Mouse (Mus musculus): ENCODE data around the gene Acsl5. TPM values are rescaled to one million over a fixed set of nuclear protein-coding genes. Genes with fewer than 3 reads are reported as not detected.

Acsl5 gene
- 10 to 100 TPM; 34.4 to 34.9 TPM for total RNA-seq (2021)
- long read RNA-seq, full-length matches to known transcripts, result 45 of 59 reads
- long read RNA-seq, partial matches to known transcripts, result 11 of 59 reads
- long read RNA-seq, other reads (novel, unspliced or antisense), result 3 of 59 reads

DNA sequence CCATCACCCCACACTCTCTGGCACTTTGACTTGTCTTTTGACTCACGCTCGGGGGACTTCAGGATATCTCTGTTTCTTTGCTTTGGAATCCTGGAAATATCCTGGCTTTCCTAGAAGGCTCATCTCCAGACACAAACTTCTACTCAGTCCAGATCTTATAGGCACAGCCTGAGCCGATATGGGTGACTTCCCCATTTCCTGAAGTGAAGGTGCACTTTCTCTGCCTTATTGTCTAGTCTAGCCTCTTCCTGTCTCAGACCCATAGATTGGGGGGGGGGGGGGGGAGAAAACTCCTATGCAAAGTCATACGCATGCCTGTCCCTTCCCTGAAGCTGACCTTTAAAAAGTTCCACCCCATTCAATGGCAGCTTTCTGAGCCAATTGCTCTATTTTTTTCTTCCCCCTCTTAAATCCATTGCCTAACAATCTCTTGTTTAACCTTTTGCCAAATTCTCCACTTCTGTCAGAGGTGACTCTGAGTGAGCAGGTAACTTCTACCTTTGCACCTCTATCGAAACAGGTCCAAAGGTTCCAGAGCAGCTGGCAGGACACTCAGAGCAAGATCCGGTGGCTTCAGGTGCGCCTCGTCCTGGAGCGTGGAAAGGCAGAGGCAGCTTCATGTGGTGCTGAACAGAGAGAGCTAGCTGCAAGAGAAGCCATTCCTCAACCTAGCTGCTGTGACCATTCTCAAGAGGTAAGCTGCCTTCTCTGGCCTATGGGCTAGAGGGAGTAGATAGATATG lies at the start of gene Acsl5:
Gene Acsl5, plus strand, starts transcription at position 556 of the 742 bp plus-strand sequence.
- DNase-seq (ENCODE audit: low spot score in 2 of 2), result no peak

DNA sequence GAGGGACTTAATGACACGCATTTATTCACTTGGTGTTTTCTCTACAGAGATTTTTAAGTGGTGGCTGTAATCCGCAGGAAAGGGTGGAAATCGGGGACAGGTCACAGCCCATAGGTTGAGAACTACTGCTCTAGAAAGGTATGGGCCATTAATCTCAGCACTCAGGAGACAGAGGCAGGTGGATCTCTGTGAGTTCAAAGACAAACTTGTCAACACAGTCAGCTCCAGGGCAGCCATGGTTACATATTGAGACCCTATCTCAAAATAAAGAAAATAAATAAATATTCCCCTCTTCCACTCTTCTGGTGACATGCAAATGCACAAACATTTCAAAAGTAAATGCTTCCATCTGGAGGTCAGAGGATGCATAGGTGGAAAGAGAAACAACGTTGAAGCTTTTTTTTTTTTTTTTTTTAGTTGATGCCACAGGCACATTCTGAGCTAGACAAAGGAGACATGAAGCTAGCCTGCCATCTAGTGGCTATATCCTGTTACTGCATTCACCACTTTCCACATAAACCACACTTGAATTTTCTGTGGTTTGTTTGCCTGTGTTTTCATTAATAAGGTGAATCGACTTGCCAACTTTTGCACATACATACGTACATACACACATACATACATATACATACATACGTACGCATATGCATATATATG lies 45.1 kb upstream of the Acsl5 start:
- peak; percentile 48 to 85 for DNase-seq (ENCODE audit: low spot score in 2 of 2)

DNA sequence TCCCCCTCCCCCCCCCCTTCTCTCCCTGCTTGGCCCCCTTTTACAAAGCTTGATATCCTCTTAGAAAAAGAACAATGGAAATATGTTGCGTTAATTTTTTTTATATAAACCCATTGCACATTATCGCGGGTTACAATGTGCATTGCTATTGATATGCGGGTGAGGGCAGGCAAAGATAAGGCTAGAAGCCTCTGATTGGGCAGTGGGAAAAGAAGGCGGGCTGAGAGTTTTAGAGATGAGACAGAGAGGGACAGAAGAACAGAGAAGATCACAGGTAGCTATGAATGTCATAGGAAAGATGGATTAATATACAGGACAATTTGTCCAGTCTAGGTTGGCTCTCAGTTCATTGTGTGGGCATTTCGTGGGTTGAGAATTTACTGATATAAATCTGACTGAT lies 44.5 kb upstream of the Acsl5 start:
- DNase-seq (ENCODE audit: low spot score in 2 of 2), result no peak

DNA sequence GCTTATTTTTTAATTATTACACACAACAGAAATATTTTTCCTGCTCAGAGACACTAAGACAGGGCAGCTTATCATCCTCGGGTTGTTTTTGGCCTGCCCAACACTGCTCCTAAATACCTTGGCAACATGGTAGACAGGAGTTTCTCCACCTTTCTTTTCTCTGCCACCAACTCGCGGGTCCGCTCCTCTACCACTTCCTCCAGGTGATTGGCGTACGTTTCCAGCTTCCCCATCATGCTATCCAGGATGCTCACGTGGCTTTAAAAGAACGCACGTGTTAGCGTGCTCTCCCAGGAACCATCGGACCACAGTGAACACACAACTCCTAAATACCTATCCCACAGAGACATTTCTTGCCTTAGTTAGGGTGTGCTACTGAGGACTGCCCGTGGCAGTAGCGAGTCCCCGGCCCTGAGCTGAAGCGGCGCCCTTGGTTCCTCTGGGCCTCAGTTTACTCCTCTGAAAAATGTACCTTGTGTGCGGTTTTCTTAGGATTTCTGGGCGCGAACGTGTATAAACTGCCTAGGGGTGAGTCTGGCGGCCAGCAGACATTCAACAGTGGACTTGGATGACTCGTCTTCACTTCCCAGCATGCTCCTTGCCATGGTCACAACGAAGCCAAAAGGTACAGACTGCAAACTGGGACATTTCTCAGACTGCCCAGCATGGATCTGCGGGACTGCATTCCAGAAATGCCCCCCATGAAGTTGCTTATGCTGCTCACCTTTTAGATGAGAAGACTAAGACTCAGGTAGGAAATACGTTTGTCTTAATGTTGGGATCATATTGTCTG lies 43.8 kb upstream of the Acsl5 start:
- DNase-seq (ENCODE audit: low spot score in 2 of 2), result no peak

DNA sequence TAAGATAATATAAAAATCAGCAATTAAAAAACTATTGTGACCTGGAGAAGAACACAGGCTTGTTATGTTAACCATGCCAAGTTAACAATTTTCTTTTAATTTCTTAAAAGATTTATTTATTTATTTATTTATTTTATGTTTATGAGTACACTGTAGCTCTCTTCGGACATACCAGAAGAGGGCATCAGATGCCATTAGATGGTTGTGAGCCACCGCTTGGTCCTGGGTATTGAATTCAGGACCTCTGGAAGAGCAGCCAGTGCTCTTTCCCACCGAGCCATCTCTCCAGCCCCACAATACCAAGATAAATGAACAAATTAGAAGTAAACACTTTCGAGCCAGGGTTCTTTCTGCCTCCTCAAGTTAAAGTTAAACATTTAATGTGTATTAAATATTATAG lies 43.1 kb upstream of the Acsl5 start:
- DNase-seq (ENCODE audit: low spot score in 2 of 2), result no peak

DNA sequence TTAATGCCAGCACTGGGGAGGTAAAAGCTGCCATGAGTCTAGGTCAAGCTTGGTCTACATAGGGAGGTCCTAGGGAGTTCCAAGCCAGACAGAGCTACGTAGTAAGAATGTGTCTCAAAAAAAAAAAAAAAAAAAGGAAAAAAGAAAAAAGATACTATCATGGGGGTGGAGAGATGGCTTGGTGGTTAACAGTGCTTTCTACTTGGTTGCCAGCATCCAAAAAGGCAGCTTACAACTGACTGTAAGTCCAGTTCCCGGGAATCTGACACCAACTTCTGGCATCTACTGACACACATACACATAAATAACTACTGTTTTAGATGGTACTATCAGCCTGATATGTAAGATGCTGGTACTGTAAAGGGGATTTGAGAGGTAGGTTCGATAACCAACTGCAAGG lies 42.7 kb upstream of the Acsl5 start:
- no peak for DNase-seq (ENCODE audit: low spot score in 2 of 2)

DNA sequence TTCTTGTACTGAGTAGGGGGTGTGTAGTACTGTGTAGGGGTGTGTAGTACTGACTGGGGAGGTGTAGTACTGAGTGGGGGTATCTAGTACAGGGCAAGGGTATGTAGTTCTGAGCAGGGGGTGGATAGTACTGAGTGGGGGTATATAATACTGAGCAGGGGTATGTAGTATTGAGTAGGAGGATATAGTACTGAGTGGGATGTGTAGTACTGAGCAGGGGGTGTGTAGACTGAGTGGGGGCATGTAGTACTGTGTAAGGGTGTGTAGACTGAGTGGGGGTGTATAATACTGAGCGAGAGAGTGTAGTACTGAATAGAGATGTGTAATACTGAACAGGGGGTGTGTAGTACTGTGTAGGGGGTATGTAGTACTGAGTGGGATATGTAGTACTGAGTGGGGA lies 40.0 kb upstream of the Acsl5 start:
- DNase-seq (ENCODE audit: low spot score in 2 of 2), result no peak

DNA sequence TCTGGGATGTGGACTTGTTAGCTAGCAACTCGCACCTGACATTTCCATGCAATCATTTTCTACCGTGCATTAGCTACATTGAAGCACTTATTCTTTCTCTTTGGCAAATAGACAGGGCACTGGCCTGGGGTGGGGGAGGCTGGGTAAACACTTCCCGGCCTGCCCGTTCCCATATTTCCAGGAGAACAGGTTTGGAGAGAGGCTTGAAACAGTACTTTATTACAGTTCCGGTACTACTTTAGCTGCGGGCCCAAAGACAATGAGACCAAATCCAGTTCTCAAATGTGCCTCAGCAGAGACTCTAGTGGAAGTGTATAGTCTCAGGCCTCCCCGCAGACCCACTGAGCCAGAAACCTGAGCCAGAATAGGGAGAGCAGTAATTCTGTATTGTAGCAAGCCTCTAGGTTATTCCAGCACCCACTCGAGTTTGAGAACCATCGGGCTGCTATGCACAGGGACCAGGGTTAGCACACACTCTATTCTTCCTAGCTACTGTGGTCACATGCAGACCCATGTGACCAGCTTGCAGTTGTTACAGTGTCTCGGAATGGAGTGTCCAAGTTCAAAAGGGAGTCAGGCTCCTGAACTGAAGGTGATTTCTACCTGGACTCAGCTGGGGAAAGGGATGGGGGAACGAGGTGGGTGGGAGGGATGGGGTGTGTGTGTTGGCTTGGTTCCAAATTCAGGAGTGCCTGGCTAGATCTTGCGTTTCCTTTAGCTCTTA lies 38.0 kb upstream of the Acsl5 start:
- DNase-seq (ENCODE audit: low spot score in 2 of 2), result no peak

DNA sequence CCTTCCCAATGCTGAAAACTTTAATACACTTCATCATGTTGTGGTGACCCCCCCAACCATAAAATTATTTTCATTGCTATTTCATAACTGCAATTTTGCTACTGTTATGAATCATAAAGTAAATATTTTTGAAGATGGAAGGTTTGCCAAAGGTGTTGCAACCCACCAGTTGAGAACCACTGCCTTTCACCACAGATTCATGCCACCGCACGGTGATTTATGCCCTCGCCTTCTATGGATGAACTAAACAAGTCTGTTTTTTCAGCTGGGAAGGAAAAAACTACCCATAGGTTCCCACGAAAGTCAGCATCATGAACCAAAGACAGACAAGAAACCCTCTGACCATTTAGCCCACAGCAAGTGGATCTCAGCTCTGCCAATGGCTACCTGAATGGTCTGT lies 34.9 kb upstream of the Acsl5 start:
- DNase-seq (ENCODE audit: low spot score in 2 of 2), result no peak

DNA sequence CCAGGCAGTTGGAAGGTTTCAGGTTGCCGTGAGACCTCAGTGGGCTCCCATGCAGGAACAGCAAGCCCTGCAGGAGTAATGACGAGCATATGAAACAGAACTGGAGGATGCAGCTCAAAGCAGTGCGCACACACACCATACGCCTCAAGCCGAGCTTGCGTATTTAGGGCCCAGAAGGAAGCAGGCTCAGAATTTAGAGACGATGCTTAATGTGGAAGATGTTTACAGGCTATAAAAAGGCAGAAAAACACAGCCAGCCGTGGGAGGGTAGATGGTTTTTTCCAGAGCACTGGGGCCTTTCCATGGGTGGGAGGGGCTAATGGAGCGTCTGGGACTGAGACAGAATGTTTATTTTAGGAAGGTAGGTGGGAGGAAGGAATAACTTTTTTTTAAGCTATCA lies 34.4 kb upstream of the Acsl5 start:
- DNase-seq (ENCODE audit: low spot score in 2 of 2), result peak; percentile 59 to 84

DNA sequence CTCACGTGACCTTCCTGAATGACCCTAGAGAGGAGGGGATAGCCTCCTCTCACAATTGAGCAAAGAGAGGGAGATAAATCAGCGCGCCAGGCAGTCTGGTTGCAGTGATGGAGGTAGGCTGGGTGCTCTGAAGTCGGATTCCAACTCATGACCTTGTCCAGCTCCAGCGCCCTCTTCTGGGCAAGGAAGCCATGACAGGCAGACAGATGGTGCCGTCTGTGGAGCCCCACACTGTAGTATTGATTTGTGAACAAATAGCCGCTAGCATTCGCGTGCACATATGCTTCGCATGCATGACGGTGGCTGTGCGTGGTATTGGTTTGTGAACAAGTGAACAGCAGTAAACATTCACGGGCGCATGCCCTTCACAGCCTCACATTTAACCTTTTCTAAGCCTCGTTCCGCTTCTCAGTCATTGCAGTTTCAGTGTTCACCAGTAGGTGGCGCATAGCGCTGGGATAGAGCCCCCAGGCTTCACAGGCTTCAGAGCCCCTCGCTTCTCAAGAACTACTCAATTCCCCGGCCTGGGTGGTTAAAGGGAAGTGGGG lies 33.5 kb upstream of the Acsl5 start:
- peak; percentile 68 to 94 for DNase-seq (ENCODE audit: low spot score in 2 of 2)

DNA sequence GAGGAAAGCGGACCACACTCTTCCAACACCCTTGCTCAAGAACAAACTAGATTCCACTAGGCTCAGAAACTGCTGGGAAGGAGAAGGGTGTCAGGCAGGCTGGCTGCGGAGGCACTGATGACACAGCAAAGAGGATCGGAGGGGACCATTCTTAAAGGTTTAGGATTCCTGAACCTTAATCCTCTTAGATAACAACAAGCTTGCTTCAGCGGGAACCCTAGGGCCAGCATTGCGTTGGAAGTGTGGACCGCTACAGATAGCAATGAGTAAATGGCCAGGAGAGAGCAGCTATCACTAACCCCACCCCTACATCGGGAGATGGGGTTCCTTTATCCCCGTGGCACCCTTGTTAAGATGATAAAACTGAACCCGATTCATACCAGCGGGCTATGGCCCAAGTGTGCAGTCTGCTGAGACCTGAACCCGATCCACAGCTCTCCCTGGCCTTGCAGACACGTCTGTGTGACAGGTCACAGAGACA lies 33.0 kb upstream of the Acsl5 start:
- DNase-seq (ENCODE audit: low spot score in 2 of 2), result no peak

DNA sequence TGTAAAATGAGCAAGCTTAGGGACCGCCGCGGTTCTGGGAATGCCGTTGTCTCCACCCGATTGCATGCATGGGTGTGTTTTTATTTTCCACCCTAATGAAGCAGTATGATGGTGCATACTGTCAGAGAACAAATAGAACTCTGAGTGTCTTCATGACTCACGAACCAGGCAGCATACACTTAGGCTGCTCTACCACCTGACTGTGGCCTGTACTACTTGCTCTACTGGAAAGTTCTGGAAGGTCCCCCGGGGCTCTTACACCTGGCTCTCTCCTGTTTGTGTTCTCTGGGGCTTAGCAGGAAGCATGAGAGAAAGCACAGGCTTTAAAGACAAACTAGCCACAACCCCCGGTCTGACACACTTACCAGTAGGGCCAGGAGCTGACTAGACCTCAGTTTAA lies 32.4 kb upstream of the Acsl5 start:
- peak in 1 of 2 experiments; percentile 35 for DNase-seq (ENCODE audit: low spot score in 2 of 2)

DNA sequence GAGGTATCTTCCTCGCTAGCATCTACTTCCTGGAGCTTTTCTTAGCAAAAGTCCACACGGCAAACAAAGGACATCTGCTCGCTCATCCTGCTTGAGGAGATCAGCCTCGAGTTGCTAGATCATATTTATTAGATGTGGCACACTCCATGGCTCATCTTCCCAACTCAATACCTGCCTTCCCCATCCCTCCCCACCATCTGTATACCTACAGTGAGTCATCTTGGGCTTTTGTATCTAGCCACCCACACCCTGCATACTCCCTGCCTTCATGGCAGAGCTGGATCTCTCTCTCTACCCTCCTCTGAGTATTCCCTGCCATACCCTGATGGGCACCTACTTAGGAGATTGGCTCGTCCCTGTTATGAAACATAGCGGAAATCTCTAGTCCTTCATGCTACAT lies 30.5 kb upstream of the Acsl5 start:
- DNase-seq (ENCODE audit: low spot score in 2 of 2), result peak in 1 of 2 experiments; percentile 45

DNA sequence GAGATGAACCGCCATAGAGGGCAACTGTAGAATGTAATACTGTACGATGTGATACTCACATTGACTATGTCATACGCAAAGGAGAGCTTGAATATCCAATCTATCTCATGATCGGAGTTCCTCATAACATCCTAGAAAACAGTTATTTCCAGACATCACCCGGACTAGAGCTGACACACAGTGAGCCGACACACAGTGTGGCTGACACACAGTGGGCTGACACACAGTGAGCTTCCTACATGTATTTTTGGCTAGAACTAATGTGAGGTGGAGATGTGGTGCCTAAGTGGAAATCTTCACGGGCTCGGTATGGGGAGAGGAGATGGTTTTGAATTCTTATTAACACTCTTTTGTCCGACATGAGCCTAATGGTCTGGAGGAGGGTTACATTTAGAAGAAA lies 29.5 kb upstream of the Acsl5 start:
- DNase-seq (ENCODE audit: low spot score in 2 of 2), result no peak

DNA sequence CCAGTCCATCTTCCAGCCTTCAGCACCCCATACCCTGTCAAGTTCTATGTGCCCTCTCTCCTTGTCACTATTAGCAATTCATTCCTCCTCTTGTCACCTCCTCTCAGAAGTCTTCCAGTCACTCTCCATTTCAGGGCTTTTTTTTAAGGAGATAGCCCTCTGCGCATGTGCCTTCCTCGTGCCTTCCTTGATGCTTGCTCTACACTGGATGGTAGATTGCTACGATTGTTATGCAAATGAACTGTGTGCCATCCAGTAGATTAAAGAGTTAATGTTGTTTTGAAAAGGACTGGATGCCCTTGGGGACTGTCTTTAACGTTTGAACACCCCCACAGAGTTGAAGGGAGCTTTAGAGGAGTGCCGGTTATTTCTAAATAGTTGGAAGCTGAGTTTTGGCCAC lies 25.1 kb upstream of the Acsl5 start:
- DNase-seq (ENCODE audit: low spot score in 2 of 2), result no peak

DNA sequence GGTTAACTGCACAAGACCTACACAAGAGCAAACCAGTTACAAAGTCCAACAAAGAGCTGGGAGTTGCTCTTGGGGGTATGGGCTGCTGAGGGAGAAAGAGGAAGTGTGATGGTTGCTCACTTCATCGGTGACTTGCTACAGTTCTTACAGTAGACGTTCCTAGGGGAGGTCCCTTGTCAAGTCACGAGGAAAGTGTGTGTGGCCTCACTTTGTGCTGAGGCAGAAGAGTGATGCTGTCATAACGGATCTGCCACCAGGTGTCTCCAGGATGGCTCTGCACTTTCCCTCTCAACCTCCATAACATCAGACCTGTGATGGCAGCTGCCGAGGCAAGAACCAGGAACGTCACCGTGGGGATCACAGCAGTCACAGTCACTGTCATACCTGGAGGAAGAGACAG lies 24.6 kb upstream of the Acsl5 start:
- DNase-seq (ENCODE audit: low spot score in 2 of 2), result no peak

DNA sequence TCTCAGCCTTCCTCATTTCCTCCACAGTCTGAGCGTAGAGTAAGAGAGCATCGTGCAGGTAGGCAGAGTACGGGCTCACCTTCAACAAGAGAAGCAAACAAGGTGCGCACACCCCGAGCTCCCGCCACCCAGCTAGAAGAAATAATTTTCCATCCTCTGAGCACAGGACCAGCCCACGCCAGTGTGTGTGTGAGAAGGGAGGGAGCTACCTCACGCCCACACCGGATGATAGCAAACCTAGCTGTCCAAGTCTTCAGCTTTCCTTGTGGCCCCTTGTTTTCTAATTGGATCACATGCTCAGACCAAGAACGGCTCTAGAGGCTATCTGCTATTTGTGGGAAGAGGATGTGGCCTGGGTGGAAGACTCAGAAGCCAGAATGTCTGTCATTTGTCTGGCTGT lies 20.7 kb upstream of the Acsl5 start:
- no peak for DNase-seq (ENCODE audit: low spot score in 2 of 2)

DNA sequence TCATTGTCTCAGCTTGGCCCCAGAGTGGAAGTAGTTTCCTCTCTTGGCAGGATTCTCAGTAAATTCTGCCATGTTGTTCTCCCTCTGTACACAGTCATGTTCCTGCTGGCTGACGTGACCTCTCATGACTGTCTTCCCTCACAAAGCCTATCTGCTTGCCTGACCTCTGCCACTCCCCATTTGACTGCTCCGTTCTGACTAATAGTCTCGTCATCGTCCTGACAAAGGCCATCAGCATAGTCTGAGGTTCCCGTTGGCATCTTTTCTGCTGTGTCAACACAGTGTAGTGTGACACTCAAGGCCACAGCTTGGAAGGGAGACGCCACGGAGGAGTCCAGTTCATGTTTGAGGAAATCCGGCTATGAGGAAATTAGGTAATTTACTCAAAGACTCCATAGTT lies 19.6 kb upstream of the Acsl5 start:
- DNase-seq (ENCODE audit: low spot score in 2 of 2), result no peak

DNA sequence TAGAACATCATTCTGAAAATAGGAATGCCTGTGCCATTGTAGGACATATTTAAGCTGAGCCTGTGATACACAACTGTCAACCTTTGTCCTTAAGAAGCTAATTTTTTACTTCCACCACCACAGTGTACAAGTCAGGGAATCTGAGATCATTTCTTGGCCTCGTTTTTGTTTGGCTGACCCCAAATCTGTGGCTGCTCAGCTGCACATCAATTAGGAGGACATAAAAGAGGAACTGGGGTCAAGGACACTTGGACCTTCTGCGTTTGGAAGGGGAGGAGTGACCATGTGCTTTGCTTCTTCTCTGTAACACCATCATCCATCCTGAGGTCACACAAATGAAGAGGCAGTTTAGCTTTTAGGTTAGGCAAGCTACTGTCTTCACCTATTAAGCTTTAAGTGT lies 15.7 kb upstream of the Acsl5 start:
- no peak for DNase-seq (ENCODE audit: low spot score in 2 of 2)

DNA sequence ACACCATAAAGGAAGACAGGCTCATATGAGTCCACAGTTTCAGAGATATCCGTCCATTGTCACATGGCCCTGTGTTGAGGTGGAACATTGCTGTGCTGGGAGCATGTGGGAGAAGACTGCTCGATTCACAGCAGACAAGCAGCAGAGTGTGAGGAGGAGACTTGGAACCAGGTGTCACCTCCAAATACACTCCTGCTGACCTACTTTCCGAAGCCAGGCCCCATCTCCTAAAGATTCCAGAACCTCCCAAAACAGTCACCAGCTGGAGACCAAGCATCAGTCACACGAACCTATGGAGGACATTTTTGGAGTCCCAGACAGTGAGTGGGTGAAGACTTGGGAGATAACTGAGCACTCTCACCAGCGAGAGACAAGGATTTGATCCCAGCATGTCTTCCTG lies 15.2 kb upstream of the Acsl5 start:
- DNase-seq (ENCODE audit: low spot score in 2 of 2), result no peak
